Mouse (Mus musculus): ENCODE measurements around the gene Mfsd12.

Gene Mfsd12

DNA sequence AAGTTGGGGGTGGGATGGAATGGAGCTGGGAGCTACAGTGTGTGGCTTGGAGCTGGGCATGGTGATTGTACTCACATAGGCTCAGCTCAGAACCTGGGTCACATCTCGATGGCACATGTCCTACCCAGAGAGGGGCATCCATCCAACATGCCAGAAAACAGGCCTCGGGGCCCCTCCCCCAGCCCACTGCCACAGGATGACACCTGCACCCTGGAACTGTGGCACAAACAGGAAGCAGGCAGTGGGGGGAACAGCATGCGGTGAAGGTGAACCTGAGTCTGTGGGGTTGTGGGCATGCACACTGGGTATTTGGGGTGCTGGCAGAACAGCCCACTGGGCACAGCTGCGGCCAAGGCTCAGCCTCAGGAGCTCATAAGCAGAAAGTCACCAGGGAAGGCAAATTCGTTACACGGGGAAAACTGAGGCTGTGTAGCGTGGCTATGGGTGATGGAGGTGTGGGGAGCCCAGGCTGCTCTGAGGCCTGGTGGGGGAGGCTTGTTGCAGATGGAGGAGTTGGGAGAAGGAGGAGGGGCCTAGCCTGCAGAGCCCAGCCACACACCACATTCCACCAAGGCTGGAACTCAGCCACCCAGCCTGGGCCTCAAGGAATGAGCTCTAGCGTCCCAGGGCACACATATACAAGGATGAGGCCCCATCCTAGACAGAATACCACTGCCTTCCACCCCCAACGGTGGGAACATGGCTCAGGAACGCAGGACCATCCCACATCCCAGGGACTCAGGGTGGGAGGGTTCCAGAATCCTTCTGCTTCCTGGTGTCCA, 27.9 kb upstream of the Mfsd12 start:
- DNase-seq: peak; percentile 53

DNA sequence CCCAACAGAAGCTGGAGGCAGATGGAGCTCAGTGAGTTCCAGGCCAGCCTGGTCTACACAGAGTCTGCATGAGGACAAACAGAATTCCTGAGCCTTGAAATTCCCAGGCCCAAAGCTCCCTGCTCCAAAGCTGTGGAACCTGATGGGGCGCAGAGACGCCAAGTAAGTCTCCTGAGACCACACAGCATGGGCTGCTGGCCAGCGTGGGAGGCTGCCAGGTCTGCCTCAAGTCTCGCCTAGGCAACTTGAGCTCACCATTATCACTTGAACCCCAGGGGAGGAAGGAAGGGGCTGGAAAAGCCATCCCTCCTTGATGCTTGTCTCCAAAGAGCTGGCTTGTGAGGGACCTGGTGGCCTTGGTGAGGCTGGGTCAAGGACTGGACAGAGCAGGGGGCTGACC, 27.3 kb upstream of the Mfsd12 start:
- DNase-seq: no peak

DNA sequence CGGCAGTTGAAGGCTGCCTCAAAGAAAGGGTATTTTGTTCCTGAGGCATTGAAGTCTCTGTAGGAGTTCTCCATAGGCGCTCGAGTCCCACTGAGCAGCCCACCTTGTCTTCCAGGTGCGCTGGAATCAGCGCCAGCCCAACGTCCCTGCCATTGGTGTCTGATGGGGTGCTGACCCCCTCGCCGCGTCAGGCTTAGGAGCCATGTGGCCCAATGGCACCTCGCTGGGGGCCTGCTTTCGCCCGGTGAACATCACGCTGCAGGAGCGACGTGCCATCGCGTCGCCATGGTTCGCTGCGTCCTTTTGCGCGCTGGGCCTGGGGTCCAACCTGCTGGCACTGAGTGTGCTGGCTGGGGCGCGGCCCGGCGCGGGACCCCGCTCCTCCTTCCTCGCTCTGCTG, 25.0 kb upstream of the Mfsd12 start:
- no peak for DNase-seq

DNA sequence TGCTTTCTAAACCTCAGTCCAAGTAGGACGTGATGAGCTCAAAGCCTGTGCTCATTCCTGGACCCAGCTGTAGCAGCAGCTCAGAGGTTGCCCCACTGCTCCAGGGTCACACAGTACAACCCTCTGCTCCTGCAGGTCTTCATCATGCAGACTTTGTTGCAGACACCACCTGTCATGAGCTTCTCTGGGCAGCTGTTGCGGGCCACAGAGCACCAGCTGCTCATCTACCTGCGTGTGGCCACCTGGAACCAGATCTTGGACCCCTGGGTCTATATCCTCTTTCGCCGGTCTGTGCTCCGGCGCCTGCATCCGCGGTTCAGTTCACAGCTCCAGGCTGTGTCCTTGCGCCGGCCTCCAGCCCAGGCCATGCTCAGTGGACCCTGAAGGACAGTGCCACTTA, 23.0 kb upstream of the Mfsd12 start:
- no peak for DNase-seq

DNA sequence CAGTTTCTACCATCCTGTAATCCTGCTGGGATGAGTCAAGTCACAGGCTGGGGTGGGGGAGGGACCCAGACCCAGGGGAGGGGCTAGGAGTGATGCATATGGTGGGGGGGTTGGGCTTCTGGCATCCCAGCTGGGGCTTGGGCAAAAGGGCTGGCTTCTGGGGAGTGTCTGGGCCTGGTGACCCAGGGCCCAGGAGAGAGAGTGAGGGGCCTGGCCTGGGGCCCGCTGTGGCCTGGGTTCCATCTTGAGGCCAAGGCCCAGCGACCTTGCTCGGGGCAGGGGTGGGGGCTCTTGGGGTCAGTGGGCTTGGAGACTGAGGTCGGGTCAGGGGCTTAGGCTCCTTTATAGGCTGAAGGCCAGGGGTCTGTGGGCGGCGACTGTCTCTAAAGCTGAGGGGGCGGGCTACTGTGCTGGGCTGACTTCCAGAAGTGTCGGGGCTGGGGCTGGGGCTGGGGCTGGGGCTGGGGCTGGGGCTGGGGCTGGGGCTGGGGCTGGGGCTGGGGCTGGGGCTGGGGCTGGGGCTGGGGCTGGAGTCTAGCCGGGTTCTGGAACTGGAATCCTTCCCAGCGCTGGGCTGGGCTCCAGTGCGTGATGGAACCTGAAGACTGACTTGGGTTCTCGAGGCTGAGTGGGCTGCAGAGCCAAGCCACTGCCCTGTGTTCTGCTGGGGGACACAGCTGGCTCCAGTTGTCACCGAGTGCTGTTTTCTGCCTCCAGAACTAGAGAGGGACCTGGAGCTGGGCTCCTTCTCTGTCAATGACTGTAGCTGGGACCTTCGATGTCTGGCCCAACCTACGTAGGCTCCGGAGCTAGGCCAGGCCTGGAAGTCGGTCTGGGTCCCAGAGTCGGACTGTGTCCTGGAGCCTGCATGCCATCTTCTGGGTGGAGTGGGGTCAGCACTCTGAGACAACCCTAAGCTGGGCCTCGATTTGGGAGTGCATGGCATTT, 21.6 kb upstream of the Mfsd12 start:
- peak; percentile 38 for DNase-seq

DNA sequence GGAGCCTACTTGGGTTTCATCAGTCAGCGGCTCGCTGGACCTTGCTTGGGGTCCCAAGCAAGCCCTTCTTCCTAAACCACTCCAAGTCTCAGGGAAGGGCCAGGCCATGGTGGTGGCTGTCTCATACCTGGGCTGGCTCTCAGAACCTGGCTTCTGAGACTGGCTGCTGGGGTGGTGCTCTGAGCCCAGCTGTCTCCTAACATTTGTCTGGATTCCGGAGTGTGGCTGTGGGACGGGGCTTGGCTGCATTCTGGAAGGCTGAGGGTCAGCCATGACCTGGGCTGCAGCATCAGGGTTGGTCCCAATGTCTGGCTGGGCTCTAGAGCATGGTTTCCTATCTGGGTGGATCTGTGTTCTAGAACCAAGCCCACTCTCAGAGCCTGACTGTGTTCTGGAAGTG, 20.7 kb upstream of the Mfsd12 start:
- DNase-seq: no peak

DNA sequence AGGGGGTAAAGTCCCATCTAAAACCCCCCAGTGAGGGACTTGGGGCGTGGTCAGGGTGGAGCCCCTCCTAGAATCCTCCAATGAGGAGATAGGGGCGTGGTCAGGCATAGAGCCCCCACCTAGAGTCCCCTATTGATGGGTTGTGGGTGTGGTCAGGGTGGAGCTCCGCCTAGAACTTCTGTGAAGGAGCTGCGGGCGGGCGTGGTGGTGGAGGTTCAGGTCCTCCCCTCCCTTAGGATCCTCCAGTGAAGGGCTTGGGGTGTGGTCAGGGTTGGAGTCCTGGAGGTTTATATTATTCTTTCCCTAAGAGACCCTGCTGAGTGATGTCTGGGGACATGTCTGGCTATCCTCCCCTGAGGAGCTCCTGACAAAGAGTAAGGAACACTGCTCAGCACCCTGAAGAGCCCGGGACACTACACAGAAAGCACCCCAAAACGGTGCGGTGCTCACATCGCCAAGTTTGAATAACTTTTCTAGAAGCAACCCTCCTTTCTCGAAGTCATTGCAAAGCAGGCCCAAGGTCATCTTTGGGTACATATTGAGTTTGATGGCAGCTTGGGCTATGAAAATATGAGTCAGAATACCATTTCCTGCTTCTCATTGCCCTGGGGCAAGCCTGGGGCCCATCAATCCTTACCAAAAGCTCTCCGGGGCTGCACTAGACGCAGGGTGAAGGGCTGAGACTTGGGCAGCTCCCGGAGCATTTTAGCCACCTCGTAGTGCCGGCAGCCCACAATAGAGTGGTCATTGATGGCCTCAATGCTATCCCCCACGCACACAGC, 16.5 kb upstream of the Mfsd12 start:
- peak; percentile 76 for DNase-seq

DNA sequence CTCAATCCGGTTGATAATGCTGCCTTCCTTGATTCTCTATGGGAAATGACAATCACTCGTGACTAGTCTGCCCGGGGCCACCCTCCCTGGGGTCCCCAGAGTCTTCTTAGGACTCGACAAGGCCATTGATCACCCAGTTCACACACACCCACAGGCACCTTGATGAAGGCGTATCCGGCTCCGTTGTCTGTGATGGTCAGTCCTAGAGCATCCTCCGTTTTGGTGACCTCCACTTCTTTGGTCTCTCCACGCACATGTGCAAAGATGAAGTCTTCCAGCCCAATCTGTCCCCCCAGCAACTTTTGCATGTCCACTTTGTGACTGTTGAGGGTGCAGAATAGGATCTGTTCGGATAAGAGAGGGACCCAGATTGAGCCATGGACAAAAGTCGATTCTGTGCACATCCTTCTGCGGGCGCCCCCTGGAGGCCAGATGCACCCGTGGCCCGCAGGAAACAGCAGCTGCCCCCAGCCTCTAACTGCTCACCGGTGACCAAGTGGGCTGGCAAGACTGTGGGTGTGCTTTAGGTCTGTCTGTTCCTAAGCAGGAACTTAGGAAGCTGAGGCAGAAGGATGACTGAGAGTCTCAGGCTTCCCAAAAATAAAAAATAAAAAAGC, 15.8 kb upstream of the Mfsd12 start:
- peak; percentile 75 for DNase-seq

DNA sequence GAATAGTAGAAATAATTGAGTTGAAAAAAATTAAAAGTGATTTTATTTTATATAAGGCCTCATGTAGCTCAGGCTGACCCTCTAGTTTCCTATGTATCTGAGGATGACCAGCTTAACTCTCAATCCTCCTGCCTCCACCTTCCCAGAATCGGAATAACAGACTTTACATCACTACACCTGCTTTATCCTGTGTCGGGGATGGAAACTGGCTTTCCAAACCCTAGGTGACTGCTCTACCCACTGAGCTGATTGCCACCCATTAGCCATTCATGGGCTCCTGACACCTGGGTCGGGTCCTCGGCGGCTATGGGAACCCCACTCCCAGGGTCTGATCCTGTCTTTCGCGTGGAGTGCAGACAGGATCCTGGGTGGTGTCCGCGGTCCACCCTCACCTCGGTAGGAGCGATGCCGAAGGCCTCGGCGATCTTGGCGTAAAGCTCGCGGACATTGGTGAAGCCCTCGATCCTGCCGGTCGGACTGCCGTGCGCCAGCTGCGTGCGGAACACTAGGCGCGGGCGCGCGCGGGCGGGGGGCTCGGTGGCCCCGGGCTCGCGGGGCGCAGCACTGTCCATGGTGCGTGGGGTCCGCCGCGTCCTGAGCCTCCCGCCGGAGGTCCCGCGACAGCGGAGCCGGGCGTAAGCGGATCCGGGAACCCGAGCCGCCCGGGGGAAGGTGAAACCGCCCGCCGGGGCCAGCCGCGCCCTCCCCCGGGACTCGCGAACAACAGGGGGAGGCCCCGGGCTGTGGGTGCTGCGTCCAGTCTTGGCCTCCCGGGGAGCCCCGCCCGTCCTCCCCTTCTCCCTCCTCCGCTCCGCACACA, 14.4 kb upstream of the Mfsd12 start, which contains the start of gene Gipc3:
TSS of gene Gipc3 (minus strand) at position 581 of the 820 bp plus-strand sequence.
- DNase-seq: no peak

DNA sequence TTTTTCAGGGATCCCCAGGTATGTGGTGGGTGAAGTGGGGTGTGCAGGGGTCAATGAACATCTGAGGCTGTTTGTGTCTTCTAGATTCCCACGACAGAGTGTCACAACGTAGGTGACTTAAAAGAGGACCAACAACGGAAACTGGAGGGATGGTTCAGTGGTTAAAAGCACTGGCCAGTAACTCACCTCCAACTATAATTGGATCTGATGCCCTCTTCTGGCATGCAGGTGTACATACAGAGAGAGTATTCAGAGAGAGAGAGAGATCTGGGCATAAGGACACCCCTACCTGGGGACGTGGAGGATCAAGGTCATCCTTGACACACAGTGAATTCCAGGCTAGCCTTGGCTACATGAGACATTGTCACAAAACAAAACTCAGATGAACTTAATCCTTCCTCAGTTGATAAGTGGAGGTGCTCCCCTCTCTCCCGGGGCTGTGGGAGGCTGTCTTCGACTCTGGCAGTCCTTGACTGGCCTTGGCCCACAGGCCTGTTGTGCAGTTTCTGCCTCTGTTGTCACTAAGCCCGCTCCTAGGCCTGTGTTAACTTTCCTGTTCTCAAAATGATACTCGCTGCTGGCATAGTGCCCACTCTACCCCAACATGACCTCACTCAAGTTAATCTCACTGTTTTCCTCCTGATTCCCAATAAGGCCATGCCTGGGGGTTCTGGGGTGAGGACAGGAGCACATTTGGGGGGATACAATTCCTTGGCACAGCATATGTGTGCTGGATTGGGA, 12.7 kb upstream of the Mfsd12 start:
- no peak for DNase-seq

DNA sequence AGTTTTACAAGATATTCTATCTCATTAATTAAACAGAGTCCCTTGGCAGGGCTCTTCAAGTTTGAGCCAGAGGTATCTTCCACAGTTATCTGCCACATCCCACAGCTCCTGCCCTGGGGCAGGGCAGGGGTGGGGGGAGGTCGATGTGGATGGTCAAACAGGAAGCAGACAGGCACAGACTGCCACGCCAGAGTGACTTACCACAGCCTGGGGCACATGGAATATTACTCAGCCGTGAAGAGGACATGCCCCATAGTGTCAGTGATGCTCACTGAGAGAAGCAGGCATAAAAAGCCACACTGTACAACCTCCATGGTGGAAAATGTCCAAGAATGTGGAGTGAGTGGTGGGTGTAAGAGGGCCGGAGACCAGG, 12.1 kb upstream of the Mfsd12 start:
- DNase-seq: no peak

DNA sequence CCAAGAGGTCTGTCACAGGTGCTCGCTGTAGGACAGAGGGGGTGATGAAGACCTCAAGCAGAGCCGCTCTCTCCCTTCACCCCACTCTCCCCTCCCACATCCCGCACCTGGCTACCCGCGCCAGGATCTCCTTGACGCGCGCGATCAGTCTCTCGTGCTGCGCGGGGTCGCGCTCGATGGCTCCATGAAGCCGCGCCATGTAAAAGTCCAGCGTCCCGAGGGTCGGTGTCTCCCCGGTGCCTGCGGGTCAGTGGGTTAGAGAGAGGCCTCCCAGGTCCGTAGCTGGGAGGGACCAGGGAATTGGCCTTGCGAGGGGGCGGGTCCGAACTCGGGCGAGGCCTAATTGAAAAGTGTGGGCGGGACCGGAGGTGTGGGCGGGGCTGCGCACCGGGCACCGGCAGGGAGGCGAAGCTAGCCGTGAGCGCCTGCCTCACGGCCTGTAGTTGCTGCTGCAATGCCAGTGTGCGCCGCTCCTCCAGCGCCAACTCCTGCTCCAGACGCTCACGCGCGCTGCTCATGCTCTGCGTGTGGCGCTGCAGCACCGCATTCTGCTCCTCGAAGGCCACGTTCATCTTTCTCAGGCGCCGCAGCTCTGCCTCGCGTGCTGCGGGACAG, 10.7 kb upstream of the Mfsd12 start:
- peak; percentile 91 for DNase-seq

DNA sequence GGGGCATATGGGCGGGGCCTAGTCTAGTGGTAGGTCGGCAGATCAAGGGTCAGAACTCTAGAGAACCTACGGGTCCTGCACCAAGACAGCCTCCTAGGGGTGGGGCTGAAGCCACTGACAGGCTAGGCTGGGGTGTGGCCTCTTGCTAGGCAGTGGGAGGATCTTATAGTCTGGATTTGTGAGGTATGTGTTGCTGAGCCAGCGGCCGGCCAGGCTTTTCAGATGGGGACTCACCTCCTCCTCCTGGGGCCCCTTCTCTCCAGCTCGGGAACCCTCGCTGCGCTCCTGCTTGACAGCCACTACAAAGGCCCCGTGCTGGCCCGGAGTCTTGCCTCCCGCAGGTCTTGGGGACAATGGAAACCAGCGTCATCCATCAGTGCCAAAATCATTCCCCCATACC, 8.1 kb upstream of the Mfsd12 start:
- peak; percentile 86 for DNase-seq

DNA sequence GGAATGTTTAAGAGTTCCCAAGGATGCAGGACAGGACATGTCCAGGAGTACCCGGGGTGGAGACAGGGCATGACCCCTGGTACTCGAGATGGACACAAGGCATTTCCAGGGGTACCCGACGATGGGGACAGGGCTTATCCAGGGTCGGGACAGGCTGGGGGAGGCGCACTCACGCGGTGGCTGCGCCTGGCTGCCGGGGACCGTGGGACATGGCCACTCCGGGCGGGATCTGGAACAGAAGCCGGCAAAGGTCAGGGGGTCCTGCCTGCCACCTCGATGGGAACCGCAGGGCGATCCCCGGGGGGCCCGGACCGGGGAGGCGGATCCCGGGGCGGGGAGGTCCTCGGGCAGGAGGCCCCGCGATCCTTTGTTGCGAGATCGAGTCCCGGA, 7.3 kb upstream of the Mfsd12 start:
- DNase-seq: no peak

DNA sequence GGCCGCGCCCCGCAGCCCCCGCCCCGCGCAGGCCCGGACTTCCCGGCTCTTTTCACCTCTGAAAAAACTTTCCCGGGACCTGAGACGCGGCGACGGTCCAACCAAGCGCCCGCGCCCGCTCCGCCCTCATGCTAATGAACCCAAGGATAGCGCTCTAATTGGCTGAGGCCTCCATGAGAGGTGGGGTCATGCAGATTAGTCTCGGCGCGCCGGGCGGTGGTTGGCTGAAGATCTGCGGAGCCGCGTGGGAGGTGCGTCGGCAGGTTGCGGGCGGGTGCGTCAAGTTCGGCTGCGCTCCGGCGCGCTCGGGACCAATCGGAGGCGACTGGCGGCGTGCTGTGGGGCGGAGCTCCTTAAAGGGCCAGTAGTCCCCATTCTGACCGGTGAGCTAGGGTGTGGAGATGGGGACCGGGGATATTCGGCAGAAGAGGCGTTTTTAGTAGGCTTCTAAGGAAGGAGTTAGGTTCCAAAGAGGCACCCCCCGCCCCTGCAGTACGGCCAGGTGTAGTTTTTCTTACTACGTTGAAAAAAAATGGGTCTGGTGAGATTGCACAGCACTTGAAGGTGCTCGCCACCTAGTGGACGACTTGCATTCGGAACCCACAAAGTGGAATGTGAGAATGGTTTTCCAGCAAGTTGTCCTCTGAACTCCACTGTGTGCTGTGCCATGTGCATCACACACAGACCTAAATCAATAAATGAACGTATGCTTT, 6.8 kb upstream of the Mfsd12 start, which contains the start of gene Hmg20b:
TSS of gene Hmg20b (minus strand) at position 130 of the 713 bp plus-strand sequence.
- peak; percentile 99 for DNase-seq

DNA sequence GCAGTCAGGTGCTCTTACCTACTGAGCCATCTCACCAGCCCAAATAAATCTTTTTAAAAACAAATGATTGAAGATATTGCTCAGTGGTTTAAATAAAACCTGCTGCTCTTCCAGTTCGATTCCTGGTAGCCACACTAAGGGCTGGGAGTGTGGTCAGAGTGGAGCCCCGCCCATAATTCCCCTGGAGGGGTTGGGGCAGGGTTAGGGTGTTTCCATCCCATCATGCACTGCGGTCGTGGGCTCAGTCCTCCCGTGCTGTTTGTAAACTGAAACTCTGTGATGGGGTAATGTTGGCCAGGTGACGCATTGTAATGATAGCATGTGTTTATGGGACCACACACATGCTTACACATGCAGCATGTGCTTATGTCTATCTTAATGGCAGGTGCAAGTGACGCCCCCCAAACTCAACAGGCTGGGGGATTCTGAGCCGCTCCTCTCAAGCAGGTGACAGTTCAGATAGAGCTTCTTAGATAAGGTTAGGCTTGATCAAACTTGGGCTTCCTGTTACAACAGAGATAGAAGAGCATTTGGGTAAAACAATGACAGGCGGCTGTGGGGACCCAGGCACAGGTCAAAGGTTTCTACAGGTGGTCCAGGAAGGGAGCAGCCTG, 5.5 kb upstream of the Mfsd12 start:
- DNase-seq: peak; percentile 92

DNA sequence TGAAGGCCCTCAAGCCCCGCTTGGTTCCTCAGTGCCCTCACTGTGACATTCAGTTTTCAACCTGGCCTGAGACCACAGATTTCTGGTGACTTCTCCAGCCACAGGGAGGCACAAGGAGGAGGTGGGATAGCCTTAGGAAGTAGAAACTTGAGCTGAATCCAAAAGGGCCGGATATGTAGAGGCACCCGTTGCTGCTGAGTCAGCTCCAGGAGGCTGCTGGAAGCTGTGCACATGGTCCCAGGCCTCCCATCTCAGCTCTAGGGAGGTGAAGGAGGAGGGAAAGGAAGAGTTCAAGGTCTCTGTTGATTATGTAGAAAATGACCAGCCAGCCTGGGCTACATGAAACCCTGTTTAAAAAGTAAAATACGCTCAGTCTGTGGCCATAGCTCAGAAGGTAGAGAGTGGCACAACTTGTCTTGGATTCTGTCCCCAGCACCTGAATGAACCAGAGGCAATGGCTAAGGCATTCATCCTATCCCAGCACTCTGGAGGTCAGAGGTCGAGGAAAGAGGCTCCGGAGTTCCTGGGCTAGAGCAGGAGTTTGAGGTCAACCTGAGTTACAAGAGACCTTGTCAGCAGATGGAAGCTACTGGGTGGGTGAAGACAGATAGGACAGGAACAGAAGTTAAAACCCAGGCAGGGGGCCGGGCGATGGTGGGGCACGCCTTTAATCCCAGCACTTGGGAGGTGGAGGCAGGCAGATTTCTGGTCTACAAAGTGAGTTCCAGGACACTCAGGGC, 2.4 kb upstream of the Mfsd12 start:
- no peak for DNase-seq

DNA sequence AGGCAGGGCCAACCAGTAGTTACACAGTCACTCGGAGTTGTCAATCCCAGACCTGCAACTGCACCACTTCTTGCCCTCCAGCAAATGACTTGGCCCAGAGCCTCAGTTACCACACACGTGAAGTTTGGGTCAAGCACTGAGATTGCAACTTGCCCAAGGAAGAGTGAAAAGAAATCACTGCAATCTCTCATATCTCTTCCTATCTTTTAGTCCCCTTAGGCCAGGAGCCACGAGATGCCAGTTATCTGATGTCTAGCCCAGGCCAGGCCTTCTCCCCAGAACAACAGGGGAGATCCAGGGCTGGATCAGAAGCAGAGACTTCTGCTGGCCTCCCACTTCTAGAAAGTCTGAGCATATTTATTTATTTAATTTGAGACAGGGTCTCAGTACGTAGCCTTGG, 1.8 kb upstream of the Mfsd12 start:
- DNase-seq: no peak
